Mouse (Mus musculus): ENCODE data around the gene Gsg1. TPM values are rescaled to one million over a fixed set of nuclear protein-coding genes. Genes with fewer than 3 reads are reported as not detected.

Gsg1 gene
- total RNA-seq, 2 experiments from 2014 or later = not detected

GRCm38 (mm10) chr6:135219916-135220315 is 34.2 kb downstream of the Gsg1 start:
- DNase-seq (ENCODE audit: low spot score in 2 of 2) = no peak
- intact Hi-C loops (cut with DNase I) = no loop called here

GRCm38 (mm10) chr6:135218330-135218729 is 35.8 kb downstream of the Gsg1 start:
- no peak for DNase-seq (ENCODE audit: low spot score in 2 of 2)
- intact Hi-C loops (cut with DNase I) = no loop called here

GRCm38 (mm10) chr6:135212666-135213065 is 41.5 kb downstream of the Gsg1 start:
- intact Hi-C loops (cut with DNase I) = no loop called here
- no peak for DNase-seq (ENCODE audit: low spot score in 2 of 2)

GRCm38 (mm10) chr6:135211169-135211568 is 43.0 kb downstream of the Gsg1 start:
- no peak for DNase-seq (ENCODE audit: low spot score in 2 of 2)
- intact Hi-C loops (cut with DNase I) = no loop called here

GRCm38 (mm10) chr6:135206909-135207308 is 47.2 kb downstream of the Gsg1 start:
- intact Hi-C loops (cut with DNase I) = no loop called here
- no peak for DNase-seq (ENCODE audit: low spot score in 2 of 2)

- intact Hi-C loops (cut with DNase I) = no loop called here
- DNase-seq (ENCODE audit: low spot score in 2 of 2) = no peak
Observed at GRCm38 (mm10) chr6:135205802-135206201, 48.3 kb downstream of the Gsg1 start.

- intact Hi-C loops (cut with DNase I) = no loop called here
- no peak for DNase-seq (ENCODE audit: low spot score in 2 of 2)
Observed at GRCm38 (mm10) chr6:135204869-135205268, 49.3 kb downstream of the Gsg1 start.

GRCm38 (mm10) chr6:135203737-135204136 is 50.4 kb downstream of the Gsg1 start:
- no peak for DNase-seq (ENCODE audit: low spot score in 2 of 2)
- intact Hi-C loops (cut with DNase I) = no loop called here

GRCm38 (mm10) chr6:135202668-135203067 is 51.5 kb downstream of the Gsg1 start:
- no peak for DNase-seq (ENCODE audit: low spot score in 2 of 2)
- intact Hi-C loops (cut with DNase I) = no loop called here

GRCm38 (mm10) chr6:135200122-135200957 is 53.8 kb downstream of the Gsg1 start:
- intact Hi-C loops (cut with DNase I) = no loop called here
- DNase-seq (ENCODE audit: low spot score in 2 of 2) = peak; percentile 54 to 59

- intact Hi-C loops (cut with DNase I) = loop anchor here (5.0 kb wide), 1 partner anchor 46 kb away; no protein-coding TSS in a partner anchor
- no peak for DNase-seq (ENCODE audit: low spot score in 2 of 2)
Observed at GRCm38 (mm10) chr6:135198726-135199125, 55.4 kb downstream of the Gsg1 start.

- intact Hi-C loops (cut with DNase I) = loop anchor here (5.0 kb wide), 1 partner anchor 46 kb away; no protein-coding TSS in a partner anchor
- peak; percentile 89 to 91 for DNase-seq (ENCODE audit: low spot score in 2 of 2)
Observed at GRCm38 (mm10) chr6:135197921-135198532, 56.1 kb downstream of the Gsg1 start, which contains the start of the genes Fam234b and Hebp1. Fam234b (plus strand) TSS chr6:135197977. Hebp1 (minus strand) TSS chr6:135198022.

GRCm38 (mm10) chr6:135197446-135197845 is 56.7 kb downstream of the Gsg1 start:
- DNase-seq (ENCODE audit: low spot score in 2 of 2) = no peak
- intact Hi-C loops (cut with DNase I) = loop anchor here (5.0 kb wide), 1 partner anchor 45 kb away; no protein-coding TSS in a partner anchor

GRCm38 (mm10) chr6:135196707-135197106 is 57.4 kb downstream of the Gsg1 start:
- intact Hi-C loops (cut with DNase I) = loop anchor here (5.0 kb wide), 1 partner anchor 44 kb away; no protein-coding TSS in a partner anchor
- DNase-seq (ENCODE audit: low spot score in 2 of 2) = no peak

GRCm38 (mm10) chr6:135194907-135195306 is 59.2 kb downstream of the Gsg1 start:
- no peak for DNase-seq (ENCODE audit: low spot score in 2 of 2)
- intact Hi-C loops (cut with DNase I) = loop anchor here (5.0 kb wide), 1 partner anchor 43 kb away; no protein-coding TSS in a partner anchor

- DNase-seq (ENCODE audit: low spot score in 2 of 2) = no peak
- intact Hi-C loops (cut with DNase I) = no loop called here
Observed at GRCm38 (mm10) chr6:135193733-135194132, 60.4 kb downstream of the Gsg1 start.

GRCm38 (mm10) chr6:135192993-135193392 is 61.2 kb downstream of the Gsg1 start:
- intact Hi-C loops (cut with DNase I) = no loop called here
- DNase-seq (ENCODE audit: low spot score in 2 of 2) = no peak

- intact Hi-C loops (cut with DNase I) = no loop called here
- no peak for DNase-seq (ENCODE audit: low spot score in 2 of 2)
Observed at GRCm38 (mm10) chr6:135191906-135192305, 62.2 kb downstream of the Gsg1 start.

- DNase-seq (ENCODE audit: low spot score in 2 of 2) = no peak
- intact Hi-C loops (cut with DNase I) = no loop called here
Observed at GRCm38 (mm10) chr6:135190122-135190521, 64.0 kb downstream of the Gsg1 start.

- intact Hi-C loops (cut with DNase I) = no loop called here
Observed at GRCm38 (mm10) chr6:135188629-135189028, 65.5 kb downstream of the Gsg1 start.

More at GRCm38 (mm10) chr6:135188629-135189028, 65.5 kb downstream of the Gsg1 start:
- no peak for DNase-seq (ENCODE audit: low spot score in 2 of 2)
